Mouse (Mus musculus): ENCODE data around the gene Gdf7. TPM values are rescaled to one million over a fixed set of nuclear protein-coding genes. Genes with fewer than 3 reads are reported as not detected.

Gene Gdf7
- polyA plus RNA-seq, 1 experiment from 2014 or later = 0.59 TPM

DNA sequence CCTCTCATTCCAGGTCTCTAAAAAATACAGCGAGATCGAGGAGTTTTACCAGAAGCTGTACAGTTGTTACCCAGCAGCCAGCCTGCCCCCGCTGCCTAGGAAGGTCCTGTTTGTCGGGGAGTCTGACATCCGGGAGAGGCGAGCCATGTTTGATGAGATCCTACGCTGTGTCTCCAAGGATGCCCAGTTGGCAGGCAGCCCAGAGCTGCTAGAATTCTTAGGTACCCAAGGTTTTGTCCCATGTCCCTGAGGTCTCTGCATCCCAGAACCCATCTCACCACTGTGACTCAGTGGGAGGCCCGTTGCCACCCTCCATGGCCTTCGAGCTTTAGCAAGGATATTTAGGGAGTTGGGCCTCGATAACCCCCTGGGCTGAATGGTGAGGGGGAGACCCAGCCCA lies 19.8 kb upstream of the Gdf7 start:
- no peak for ATAC-seq (ENCODE audit: low FRiP score)
- Histone ChIP-seq H3K4me3 (ENCODE audit: low read depth, low read length) (no peak overlapping the region), H3K36me3 (ENCODE audit: control insufficient read depth, insufficient read depth, low read length) (no peaks in the 10 kb centered on the region)

DNA sequence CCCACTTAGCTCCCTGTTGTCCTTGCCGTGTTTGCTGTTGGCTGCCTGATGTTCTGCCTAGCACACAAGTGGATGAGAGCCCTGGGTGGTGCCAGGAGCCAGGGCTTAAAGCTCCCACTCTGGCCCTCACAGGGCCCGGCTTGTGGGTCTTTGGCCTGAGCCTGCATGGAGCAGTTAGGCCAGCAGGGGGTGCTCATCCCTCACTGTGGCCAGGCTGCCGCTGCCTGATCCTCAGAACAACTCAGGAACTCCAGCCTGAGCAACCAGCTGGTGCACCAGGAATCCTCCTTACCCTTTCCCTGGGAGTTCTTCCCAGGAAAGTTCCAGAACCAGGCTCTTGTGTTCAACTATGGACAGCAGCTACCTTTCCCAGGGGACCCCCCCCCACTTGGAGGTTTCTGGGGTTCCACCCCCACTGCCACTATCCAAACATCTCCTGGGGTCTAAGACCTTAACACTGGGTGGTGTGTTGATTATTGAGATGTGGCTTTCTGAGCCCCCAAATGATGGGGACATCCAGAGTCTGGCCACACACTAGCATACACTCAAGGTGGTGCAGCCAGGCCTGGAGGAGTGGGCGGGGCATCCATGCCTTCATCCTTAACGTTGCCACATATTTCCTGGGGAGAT lies 18.4 kb upstream of the Gdf7 start:
- ATAC-seq (ENCODE audit: low FRiP score) (peak; percentile 20), DNase-seq (ENCODE audit: low spot score) (peak; percentile 87)
- Histone ChIP-seq H3K4me1 (replicated peaks; ENCODE audit: control insufficient read depth, insufficient read depth, low read length) (no peaks in the 10 kb centered on the region), H3K27me3 (ENCODE audit: control insufficient read depth, insufficient read depth, low read length) (no peaks in the 10 kb centered on the region), H3K27ac (ENCODE audit: low read depth, low read length) (no peak overlapping the region), H3K36me3 (ENCODE audit: control insufficient read depth, insufficient read depth, low read length) (no peaks in the 10 kb centered on the region), H3K4me3 (ENCODE audit: low read depth, low read length) (no peak overlapping the region), H3K4me2 (replicated peaks; ENCODE audit: low read depth, low read length) (no peak overlapping the region), H3K9me3 (ENCODE audit: control insufficient read depth, low read length) (no peaks in the 10 kb centered on the region), H3K9ac (ENCODE audit: low read depth, low read length) (no peak overlapping the region)
- WGBS = 42% methylated on average over 5 of the region's 5 CpGs

More for the DNA sequence above, 19.8 kb upstream of the Gdf7 start:
- no peaks in the 10 kb centered on the region for H3K4me1 ChIP-seq (replicated peaks; ENCODE audit: control insufficient read depth, insufficient read depth, low read length)
- H3K4me2 ChIP-seq (replicated peaks; ENCODE audit: low read depth, low read length) = no peak overlapping the region
- H3K9ac ChIP-seq (ENCODE audit: low read depth, low read length) = no peak overlapping the region
- WGBS = 94% methylated on average over 10 of the region's 10 CpGs
- no peak overlapping the region for H3K27ac ChIP-seq (ENCODE audit: low read depth, low read length)
- no peaks in the 10 kb centered on the region for H3K27me3 ChIP-seq (ENCODE audit: control insufficient read depth, insufficient read depth, low read length)
- DNase-seq (ENCODE audit: low spot score) = no peak
- H3K9me3 ChIP-seq (ENCODE audit: control insufficient read depth, low read length) = no peaks in the 10 kb centered on the region

DNA sequence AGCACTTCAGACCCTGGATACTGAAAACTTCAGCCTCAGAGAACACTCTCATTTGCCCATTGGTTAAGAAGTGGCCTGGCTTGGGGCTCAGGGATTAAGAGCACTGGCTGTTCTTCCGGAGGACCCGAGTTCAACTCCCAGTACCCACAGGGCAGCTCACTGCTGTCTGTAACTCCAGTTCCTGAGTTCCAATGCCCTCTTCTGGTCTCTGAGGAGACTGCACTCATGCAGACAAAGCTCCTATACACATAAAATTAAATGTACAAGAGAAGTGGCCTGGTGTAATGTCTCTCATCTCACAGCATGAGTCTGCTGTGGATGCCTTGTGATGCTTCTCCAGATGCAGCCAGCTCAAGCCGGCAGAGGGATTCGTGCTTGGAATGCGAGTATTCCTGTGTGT lies 14.8 kb upstream of the Gdf7 start:
- WGBS = 91% methylated on average over 5 of the region's 5 CpGs
- Histone ChIP-seq H3K4me2 (replicated peaks; ENCODE audit: low read depth, low read length) (no peak overlapping the region), H3K9ac (ENCODE audit: low read depth, low read length) (no peak overlapping the region), H3K27me3 (ENCODE audit: control insufficient read depth, insufficient read depth, low read length) (no peaks in the 10 kb centered on the region), H3K27ac (ENCODE audit: low read depth, low read length) (no peak overlapping the region), H3K36me3 (ENCODE audit: control insufficient read depth, insufficient read depth, low read length) (no peaks in the 10 kb centered on the region), H3K4me3 (ENCODE audit: low read depth, low read length) (no peak overlapping the region), H3K4me1 (replicated peaks; ENCODE audit: control insufficient read depth, insufficient read depth, low read length) (0 out of 2 replicates have a peak, but pooled peaks cover 2% of the 10 kb centered on the region), H3K9me3 (ENCODE audit: control insufficient read depth, low read length) (no peaks in the 10 kb centered on the region)
- DNase-seq (ENCODE audit: low spot score) (no peak), ATAC-seq (ENCODE audit: low FRiP score) (no peak)

DNA sequence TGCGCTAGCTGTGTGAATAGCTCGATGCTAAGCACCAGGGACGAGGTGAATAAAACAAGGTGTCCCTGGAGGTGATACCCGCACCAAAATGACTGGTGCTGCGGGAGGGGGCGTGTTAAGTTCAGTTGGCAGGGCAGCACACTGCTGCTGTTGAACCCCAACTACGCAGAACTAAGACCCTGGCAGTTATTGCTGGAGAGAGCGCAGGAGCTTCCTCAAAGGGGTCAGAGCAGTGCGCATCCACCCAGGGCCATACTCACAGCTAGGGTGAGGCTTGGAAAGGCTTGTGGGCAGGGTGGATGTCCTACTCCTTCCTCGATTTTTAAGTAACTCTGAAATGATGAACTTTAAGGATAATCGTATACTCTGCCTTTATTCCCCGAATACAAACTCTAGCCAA lies 12.0 kb upstream of the Gdf7 start:
- H3K9ac ChIP-seq (ENCODE audit: low read depth, low read length) = peak overlapping the region; percentile 71
- 20% methylated on average over 12 of the region's 12 CpGs for WGBS
- peak; percentile 20; the same call in 1 of the 2 replicates for ATAC-seq (ENCODE audit: low FRiP score)

DNA sequence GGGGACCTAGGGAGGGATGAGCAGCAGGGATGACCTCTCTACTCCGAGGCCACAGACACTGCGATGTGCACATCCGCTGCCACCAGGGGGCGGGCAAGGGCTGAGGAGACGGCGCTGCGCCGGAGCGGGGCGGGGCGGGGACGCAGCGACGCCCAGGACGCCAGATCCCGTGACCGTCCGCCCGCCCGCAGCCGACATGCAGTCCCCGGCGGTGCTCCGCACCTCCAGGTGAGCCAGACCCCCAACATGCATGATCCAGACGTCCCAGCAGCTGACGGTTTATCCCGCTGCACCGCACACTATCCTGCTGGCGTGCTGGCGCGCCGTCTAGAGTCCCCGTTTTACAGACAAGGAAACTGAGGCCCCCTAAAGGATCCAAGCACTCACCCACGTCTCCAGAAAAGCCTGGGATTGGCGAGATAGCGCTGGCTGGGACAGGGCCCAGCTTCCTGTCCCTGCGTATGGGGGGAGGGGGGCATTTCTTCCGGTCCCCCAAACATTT lies 11.6 kb upstream of the Gdf7 start, which contains the start of gene Hs1bp3:
Gene Hs1bp3 (plus strand): TSS at position 163 of the 502 bp plus-strand sequence.
- 0 out of 2 replicates have a peak, but pooled peaks cover 2% of the 10 kb centered on the region for H3K4me1 ChIP-seq (replicated peaks; ENCODE audit: control insufficient read depth, insufficient read depth, low read length)
- H3K4me3 ChIP-seq (ENCODE audit: low read depth, low read length) = peak within 1 kb of the TSS; percentile 56
- ATAC-seq (ENCODE audit: low FRiP score) (peak; percentile 88), DNase-seq (ENCODE audit: low spot score) (peak; percentile 97)
- no peaks in the 10 kb centered on the region for H3K9me3 ChIP-seq (ENCODE audit: control insufficient read depth, low read length)
- H3K36me3 ChIP-seq (ENCODE audit: control insufficient read depth, insufficient read depth, low read length) = no peaks in the 10 kb centered on the region
- H3K4me2 ChIP-seq (replicated peaks; ENCODE audit: low read depth, low read length) = peak within 1 kb of the TSS; percentile 77
- peak within 1 kb of the TSS; percentile 71 for H3K9ac ChIP-seq (ENCODE audit: low read depth, low read length)
- H3K27ac ChIP-seq (ENCODE audit: low read depth, low read length) = no peak within 1 kb of the TSS
- WGBS = 3% methylated on average over 38 of the region's 38 CpGs
- no peaks in the 10 kb centered on the region; the same call in 1 of the 2 replicates for H3K27me3 ChIP-seq (ENCODE audit: control insufficient read depth, insufficient read depth, low read length)

More for the DNA sequence above, 12.0 kb upstream of the Gdf7 start:
- H3K27ac ChIP-seq (ENCODE audit: low read depth, low read length) = no peak overlapping the region
- peak overlapping the region; percentile 77 for H3K4me2 ChIP-seq (replicated peaks; ENCODE audit: low read depth, low read length)
- H3K36me3 ChIP-seq (ENCODE audit: control insufficient read depth, insufficient read depth, low read length) = no peaks in the 10 kb centered on the region
- no peak for DNase-seq (ENCODE audit: low spot score)
- H3K4me3 ChIP-seq (ENCODE audit: low read depth, low read length) = peak overlapping the region; percentile 56
- H3K27me3 ChIP-seq (ENCODE audit: control insufficient read depth, insufficient read depth, low read length) = no peaks in the 10 kb centered on the region; the same call in 1 of the 2 replicates
- H3K9me3 ChIP-seq (ENCODE audit: control insufficient read depth, low read length) = no peaks in the 10 kb centered on the region
- H3K4me1 ChIP-seq (replicated peaks; ENCODE audit: control insufficient read depth, insufficient read depth, low read length) = 0 out of 2 replicates have a peak, but pooled peaks cover 2% of the 10 kb centered on the region

DNA sequence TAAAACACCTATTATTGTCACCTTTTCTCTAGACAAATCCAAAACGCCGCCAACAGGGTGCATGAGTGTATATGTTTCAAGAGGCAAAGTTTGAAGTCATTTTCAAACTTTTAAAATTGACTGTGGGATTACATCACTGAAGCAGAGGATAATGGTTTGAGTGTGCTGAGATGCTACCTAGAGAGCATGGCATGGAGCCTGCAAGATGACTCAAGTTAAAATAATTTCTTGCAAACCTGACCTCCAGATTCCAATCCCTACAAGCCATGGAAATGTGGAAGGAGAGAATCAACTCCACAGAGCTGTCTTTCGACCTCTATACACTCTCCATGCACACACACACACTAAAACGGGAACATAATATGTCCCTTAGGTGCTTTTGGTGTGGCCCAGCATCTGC lies 10.5 kb upstream of the Gdf7 start:
- H3K4me2 ChIP-seq (replicated peaks; ENCODE audit: low read depth, low read length) = no peak overlapping the region
- H3K4me1 ChIP-seq (replicated peaks; ENCODE audit: control insufficient read depth, insufficient read depth, low read length) = 0 out of 2 replicates have a peak, but pooled peaks cover 2% of the 10 kb centered on the region
- H3K27me3 ChIP-seq (ENCODE audit: control insufficient read depth, insufficient read depth, low read length) = no peaks in the 10 kb centered on the region; the same call in 1 of the 2 replicates
- no peak overlapping the region for H3K27ac ChIP-seq (ENCODE audit: low read depth, low read length)
- H3K36me3 ChIP-seq (ENCODE audit: control insufficient read depth, insufficient read depth, low read length) = no peaks in the 10 kb centered on the region
- DNase-seq (ENCODE audit: low spot score) (no peak), ATAC-seq (ENCODE audit: low FRiP score) (no peak)
- no peak overlapping the region for H3K9ac ChIP-seq (ENCODE audit: low read depth, low read length)
- H3K9me3 ChIP-seq (ENCODE audit: control insufficient read depth, low read length) = no peaks in the 10 kb centered on the region
- 83% methylated on average over 4 of the region's 4 CpGs for WGBS
- H3K4me3 ChIP-seq (ENCODE audit: low read depth, low read length) = no peak overlapping the region

DNA sequence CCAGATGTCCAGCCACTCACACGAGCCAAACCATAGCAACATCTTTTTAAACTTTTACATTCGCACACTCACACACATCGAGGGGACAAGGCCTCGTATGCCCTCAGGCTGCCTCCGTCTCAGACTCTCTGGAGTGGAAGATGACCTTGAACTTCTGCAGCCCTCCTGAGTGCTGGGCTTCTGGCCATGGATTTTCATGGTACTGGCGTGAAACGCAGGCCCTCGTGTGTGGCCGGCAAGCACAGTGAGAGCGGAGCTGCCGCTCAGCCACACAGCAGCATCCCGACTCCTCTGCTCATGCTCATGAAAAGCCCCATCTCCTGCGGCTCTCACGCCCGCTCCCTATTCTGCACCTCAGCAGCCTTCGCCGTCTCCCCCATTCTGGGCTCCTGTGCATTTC lies 9.2 kb upstream of the Gdf7 start:
- WGBS = 38% methylated on average over 17 of the region's 17 CpGs
- no peak overlapping the region for H3K27ac ChIP-seq (ENCODE audit: low read depth, low read length)
- peaks cover 4% of the 10 kb centered on the region; the same call in 1 of the 2 replicates for H3K4me1 ChIP-seq (replicated peaks; ENCODE audit: control insufficient read depth, insufficient read depth, low read length)
- no peak for DNase-seq (ENCODE audit: low spot score)
- no peak overlapping the region for H3K4me3 ChIP-seq (ENCODE audit: low read depth, low read length)
- H3K9ac ChIP-seq (ENCODE audit: low read depth, low read length) = no peak overlapping the region
- no peaks in the 10 kb centered on the region for H3K9me3 ChIP-seq (ENCODE audit: control insufficient read depth, low read length)
- no peak for ATAC-seq (ENCODE audit: low FRiP score)
- H3K27me3 ChIP-seq (ENCODE audit: control insufficient read depth, insufficient read depth, low read length) = no peaks in the 10 kb centered on the region; the same call in 1 of the 2 replicates
- H3K36me3 ChIP-seq (ENCODE audit: control insufficient read depth, insufficient read depth, low read length) = no peaks in the 10 kb centered on the region
- no peak overlapping the region for H3K4me2 ChIP-seq (replicated peaks; ENCODE audit: low read depth, low read length)

DNA sequence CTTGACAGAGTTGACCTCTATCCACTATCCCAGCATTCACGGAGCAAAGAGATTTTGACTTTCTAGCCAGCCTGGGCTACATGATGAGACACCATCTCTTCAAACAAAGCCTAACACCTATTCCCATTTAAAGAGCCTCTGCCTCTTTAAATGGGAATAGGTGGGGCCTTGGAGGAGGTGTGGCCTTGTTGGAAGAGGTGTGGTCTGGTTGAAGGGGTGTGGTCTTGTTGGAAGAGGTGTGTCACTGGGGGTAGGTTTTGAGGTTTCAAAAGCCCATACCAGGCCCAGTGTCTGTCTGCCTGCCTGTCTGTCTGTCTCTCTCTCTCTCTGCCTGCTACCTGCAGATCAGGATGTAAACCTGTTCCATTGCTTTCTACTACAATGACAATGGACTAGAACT lies 5.2 kb upstream of the Gdf7 start:
- peak; percentile 33 for ATAC-seq (ENCODE audit: low FRiP score)
- Histone ChIP-seq H3K9ac (ENCODE audit: low read depth, low read length) (no peak overlapping the region), H3K27me3 (ENCODE audit: control insufficient read depth, insufficient read depth, low read length) (peaks cover 27% of the 10 kb centered on the region), H3K4me3 (ENCODE audit: low read depth, low read length) (no peak overlapping the region), H3K4me1 (replicated peaks; ENCODE audit: control insufficient read depth, insufficient read depth, low read length) (peaks cover 3% of the 10 kb centered on the region; the same call in 1 of the 2 replicates), H3K4me2 (replicated peaks; ENCODE audit: low read depth, low read length) (no peak overlapping the region), H3K9me3 (ENCODE audit: control insufficient read depth, low read length) (no peaks in the 10 kb centered on the region), H3K36me3 (ENCODE audit: control insufficient read depth, insufficient read depth, low read length) (no peaks in the 10 kb centered on the region), H3K27ac (ENCODE audit: low read depth, low read length) (no peak overlapping the region)
- no peak for DNase-seq (ENCODE audit: low spot score)
- WGBS = 61% methylated on average over 1 of the region's 1 CpGs

DNA sequence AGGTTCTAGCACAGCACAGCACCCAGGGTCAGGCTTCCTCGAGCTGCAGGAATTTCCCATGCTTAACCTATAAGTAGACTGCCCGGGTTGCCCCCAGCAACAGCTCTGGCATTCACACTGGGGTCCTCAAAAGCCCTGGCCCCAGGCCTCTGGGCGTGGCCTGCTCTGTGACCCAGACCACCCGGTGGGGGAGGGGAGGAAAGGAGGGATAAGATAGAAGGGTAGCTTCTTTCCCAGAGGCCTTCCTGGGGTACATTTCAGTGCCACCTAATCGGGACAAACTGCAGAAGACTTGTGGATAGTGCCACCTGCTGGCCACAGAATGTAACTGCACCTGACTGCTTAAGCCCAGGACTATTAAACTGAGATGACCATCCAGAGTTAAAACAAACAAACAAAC lies 4.7 kb upstream of the Gdf7 start:
- no peaks in the 10 kb centered on the region for H3K36me3 ChIP-seq (ENCODE audit: control insufficient read depth, insufficient read depth, low read length)
- WGBS = 4% methylated on average over 5 of the region's 5 CpGs
- no peak overlapping the region for H3K4me3 ChIP-seq (ENCODE audit: low read depth, low read length)
- H3K9me3 ChIP-seq (ENCODE audit: control insufficient read depth, low read length) = no peaks in the 10 kb centered on the region
- DNase-seq (ENCODE audit: low spot score) (peak; percentile 84), ATAC-seq (ENCODE audit: low FRiP score) (peak; percentile 65)
- peaks cover 6% of the 10 kb centered on the region; the same call in 1 of the 2 replicates for H3K4me1 ChIP-seq (replicated peaks; ENCODE audit: control insufficient read depth, insufficient read depth, low read length)
- no peak overlapping the region for H3K9ac ChIP-seq (ENCODE audit: low read depth, low read length)
- peaks cover 32% of the 10 kb centered on the region for H3K27me3 ChIP-seq (ENCODE audit: control insufficient read depth, insufficient read depth, low read length)
- no peak overlapping the region for H3K27ac ChIP-seq (ENCODE audit: low read depth, low read length)
- H3K4me2 ChIP-seq (replicated peaks; ENCODE audit: low read depth, low read length) = no peak overlapping the region

All from hindbrain, embryonic 11.5 days (tissue).